31 mouse cellular contexts compared by ENCODE assay signal in the genomic region with DNA sequence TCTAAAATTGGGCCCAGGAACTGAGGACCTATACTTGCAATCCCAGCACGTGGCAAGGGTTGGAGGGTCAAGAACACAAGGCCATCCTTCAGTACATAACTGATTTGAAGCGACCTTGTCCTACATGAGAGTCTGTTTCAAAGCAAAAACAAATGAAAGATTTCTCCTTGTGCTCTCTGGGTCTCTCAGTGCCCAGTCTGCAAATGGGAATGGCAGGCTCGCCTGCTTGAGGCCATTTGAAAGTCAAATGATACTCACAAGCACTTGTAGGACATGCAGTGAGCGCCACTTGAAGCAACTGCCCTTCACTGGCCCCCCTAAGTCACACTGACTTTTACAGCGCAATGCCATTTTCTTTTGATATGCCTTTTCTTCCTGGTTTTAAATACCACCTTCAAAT. TPM values are rescaled to one million over a fixed set of nuclear protein-coding genes. Genes with fewer than 3 reads are reported as not detected.
"Had no signal": no experiment of that assay in that cellular context is flagged by ENCODE, and none has a peak within 500 bp of the region (broad histone marks: within the 10 kb centered on the region; RNA-seq: fewer than 3 reads in every experiment).

No protein-coding gene starts in this region.

- H3K9me3 ChIP-seq: liver, embryonic 13.5 days had no signal

- H3K4me1 ChIP-seq: liver, embryonic 13.5 days had no signal

- H3K27me3 ChIP-seq: liver, embryonic 13.5 days had no signal

- H3K27ac ChIP-seq: left cerebral cortex, adult 2 months; liver, embryonic 13.5 days had no signal

- H3K9ac ChIP-seq: liver, embryonic 13.5 days had no signal

- DNase-seq: kidney, postnatal 14 days; kidney, postnatal 4 days; layer of hippocampus, adult 9-11 months; liver, embryonic 13.5 days; lung, adult 2 months; lung, postnatal 14 days; lung, postnatal 4 days; midbrain, embryonic 14.5 days; thymus, adult 18-20 months; thymus, postnatal 36 days had no signal

- H3K4me3 ChIP-seq: left cerebral cortex, adult 2 months; liver, embryonic 13.5 days had no signal

- H3K4me2 ChIP-seq: liver, embryonic 13.5 days; midbrain, embryonic 11.5 days had no signal

RNA-seq across cellular contexts. Expression of a gene that starts 44.2 kb away (rescaled TPM):
- total RNA-seq: layer of hippocampus, adult 18-20 months; layer of hippocampus, postnatal 25 days; left cerebral cortex, adult 2 months; left cerebral cortex, postnatal 10 days; left cerebral cortex, postnatal 36 days; liver, adult 2 months; megakaryocyte progenitor cell, adult 5-6 weeks; megakaryocyte-erythroid progenitor cell, adult 5-6 weeks; midbrain, postnatal 0 days had no signal
- polyA plus RNA-seq: limb, embryonic 11.5 days; limb, embryonic 14.5 days; liver, adult 2 months; liver, embryonic 13.5 days; liver, embryonic 16.5 days; lung, adult 2 months; lung, embryonic 16.5 days; midbrain, embryonic 11.5 days; midbrain, embryonic 14.5 days; midbrain, postnatal 0 days; neural tube, embryonic 11.5 days; neural tube, embryonic 14.5 days; small intestine, adult 2 months; spleen, adult 2 months; stomach, embryonic 16.5 days; testis, adult 2 months; urinary bladder, adult 2 months had no signal
